Mouse (Mus musculus) limb, embryonic 14.5 days (tissue): ENCODE measurements around the gene Lsm14a. TPM values are rescaled to one million over a fixed set of nuclear protein-coding genes. Genes with fewer than 3 reads are reported as not detected.

Experiments
- ATAC-seq: fragments of 200-750 bp; cut with Nextera tagmentation; 2 replicates; pipeline ENCODE4 v1.8.0; 2017; ENCODE audit warnings: low read depth, moderate number of reproducible peaks, moderate TSS enrichment; ENCODE audit not compliant: low FRiP score
- DNase-seq: peaks from one replicate; pipeline ENCODE4 v3.0.0-alpha.2; 2015; ENCODE audit warnings: low spot score
- H3K27ac ChIP-seq: fragments of 300-500 bp; sonication (generic); replicated peaks from 2 replicates; pipeline ENCODE4 v1.5.1; 2014; ENCODE audit warnings: low read depth, mild to moderate bottlenecking, low read length, moderate library complexity, mixed read lengths
- H3K27me3 ChIP-seq: fragments of 300-500 bp; sonication (generic); 2 replicates; pipeline ENCODE4 v1.6.1; 2014; ENCODE audit warnings: low read length, mixed read lengths; ENCODE audit not compliant: control insufficient read depth, insufficient read depth
- H3K36me3 ChIP-seq: fragments of 300-500 bp; sonication (generic); 2 replicates; pipeline ENCODE4 v1.6.1; 2014; ENCODE audit warnings: mild to moderate bottlenecking, low read length, moderate library complexity, mixed read lengths; ENCODE audit not compliant: control insufficient read depth, insufficient read depth
- H3K4me1 ChIP-seq: fragments of 300-500 bp; sonication (generic); 2 replicates; pipeline ENCODE4 v1.6.1; 2014; ENCODE audit warnings: antibody characterized with exemption, low read length, mixed read lengths; ENCODE audit not compliant: control insufficient read depth, insufficient read depth
- H3K4me2 ChIP-seq: fragments of 300-500 bp; sonication (generic); replicated peaks from 2 replicates; pipeline ENCODE4 v1.6.1; 2014; ENCODE audit warnings: low read depth, mild to moderate bottlenecking, low read length, moderate library complexity; ENCODE audit not compliant: severe bottlenecking
- H3K4me3 ChIP-seq: fragments of 300-500 bp; sonication (generic); replicated peaks from 2 replicates; pipeline ENCODE4 v1.5.1; 2014; ENCODE audit warnings: low read length
- H3K9ac ChIP-seq: fragments of 300-500 bp; sonication (generic); 2 replicates; pipeline ENCODE4 v1.6.1; 2014; ENCODE audit warnings: mild to moderate bottlenecking, low read depth, low read length, moderate library complexity; ENCODE audit not compliant: severe bottlenecking
- H3K9me3 ChIP-seq: fragments of 300-500 bp; sonication (generic); 2 replicates; pipeline ENCODE4 v1.6.1; 2016; ENCODE audit warnings: low read length; ENCODE audit not compliant: control insufficient read depth
- POLR2A ChIP-seq: fragments of 200-500 bp; IDR thresholded peaks from 2 replicates; pipeline ENCODE4 v1.8.0; 2012; ENCODE audit warnings: inconsistent platforms, mild to moderate bottlenecking, moderate library complexity, borderline replicate concordance; ENCODE audit not compliant: insufficient read depth, insufficient read length; ENCODE audit errors: extremely low read depth
- WGBS: fragments of 180-500 bp; shearing (Covaris S2); extraction: QIAGEN DNeasy Blood & Tissue Kit; methylation state at CpG from one replicate; pipeline ENCODE4 v1.1.7; 2014; 5-methylcytosine and 5-hydroxymethylcytosine counted together
- polyA plus RNA-seq, 2 experiments: library from polyadenylated mRNA; depleted of rRNA in 1 of 2; stranded (reverse) in 1 of 2; unstranded in 1 of 2; fragments of >200 nt; fragmentation: Nextera tagmentation in 1 of 2; extraction: Ambion mirVana in 1 of 2; gene quantifications; 2 replicates each; pipeline versions ENCODE4 v1.2.1 to v1.2.3; 2012 to 2014

Lsm14a gene
- polyA plus RNA-seq, 2 experiments: 65.8 to 87.0 TPM

DNA sequence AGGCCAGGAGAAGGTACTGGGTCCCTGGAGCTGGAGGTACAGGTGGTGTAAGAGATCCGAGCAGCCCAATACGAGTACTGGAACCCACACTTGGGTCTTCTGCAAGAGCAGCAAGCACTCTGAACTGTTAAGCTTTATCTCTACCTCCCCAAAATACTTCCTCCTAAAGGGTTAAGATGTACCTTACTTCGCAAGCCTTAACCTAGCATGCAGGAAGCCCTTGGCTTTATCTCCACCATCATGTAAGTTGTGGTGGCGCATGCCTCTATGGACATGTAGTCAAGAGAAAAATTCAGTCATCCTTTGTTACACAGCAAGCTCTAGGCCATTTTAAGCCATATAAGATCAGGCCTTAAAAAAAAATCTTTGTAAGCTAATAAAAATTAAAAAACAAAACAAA is 46.6 kb downstream of the Lsm14a start:
- no peaks in the 10 kb centered on the region for H3K4me1 ChIP-seq
- H3K4me2 ChIP-seq: no peak overlapping the region
- no peak overlapping the region for H3K4me3 ChIP-seq
- H3K9ac ChIP-seq: no peak overlapping the region
- ATAC-seq: no peak
- peaks cover 92% of the 10 kb centered on the region for H3K36me3 ChIP-seq
- no peaks in the 10 kb centered on the region for H3K27me3 ChIP-seq
- whole genome bisulfite sequencing: 92% methylated on average over 4 of the region's 4 CpGs
- DNase-seq: no peak
- TF ChIP-seq POLR2A: no peak
- no peaks in the 10 kb centered on the region for H3K9me3 ChIP-seq
- H3K27ac ChIP-seq: no peak overlapping the region

DNA sequence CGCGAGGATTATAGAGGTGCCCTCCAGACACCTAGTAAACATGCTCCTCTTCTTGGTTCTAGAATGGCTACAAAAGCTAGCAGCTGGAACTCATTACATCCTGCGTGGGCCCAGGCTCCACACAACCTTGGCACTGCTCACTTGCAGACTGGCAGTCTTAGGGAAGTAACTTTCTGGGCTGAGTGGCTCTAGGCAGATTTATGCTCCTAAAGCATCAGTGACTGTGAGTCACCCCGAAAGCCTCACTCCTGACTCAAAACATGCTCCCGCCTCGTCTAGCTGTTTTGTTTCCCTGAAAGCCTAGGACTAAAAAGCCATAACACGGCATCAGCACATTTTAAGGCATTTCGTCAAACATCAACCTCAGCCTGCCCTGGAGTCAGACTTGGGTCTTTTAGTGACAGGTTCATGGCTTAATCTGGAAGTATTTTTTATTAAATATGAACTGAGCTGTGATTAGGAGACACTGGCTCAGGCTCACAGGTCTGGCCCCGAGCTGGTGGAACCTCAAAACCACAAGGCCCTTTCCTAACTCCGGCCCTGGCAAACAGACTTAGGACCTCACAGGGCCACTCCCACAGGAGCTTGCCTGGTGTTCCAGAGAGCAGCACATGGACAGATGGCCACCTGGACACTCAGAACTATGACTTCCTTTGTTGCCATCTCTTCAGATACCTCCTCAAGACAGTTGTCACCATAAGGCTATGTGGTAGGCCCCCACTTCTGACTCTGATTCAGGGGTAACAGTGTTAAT is 50.9 kb downstream of the Lsm14a start:
- no peak overlapping the region for H3K9ac ChIP-seq
- peaks cover 67% of the 10 kb centered on the region for H3K36me3 ChIP-seq
- H3K4me2 ChIP-seq: no peak overlapping the region
- DNase-seq (peak; percentile 11), ATAC-seq (no peak)
- no peak for TF ChIP-seq POLR2A
- H3K4me3 ChIP-seq: no peak overlapping the region
- WGBS: 62% methylated on average over 10 of the region's 10 CpGs
- H3K9me3 ChIP-seq: no peaks in the 10 kb centered on the region
- H3K27me3 ChIP-seq: no peaks in the 10 kb centered on the region
- H3K27ac ChIP-seq: no peak overlapping the region
- H3K4me1 ChIP-seq: 0 out of 2 replicates have a peak, but pooled peaks cover 4% of the 10 kb centered on the region

DNA sequence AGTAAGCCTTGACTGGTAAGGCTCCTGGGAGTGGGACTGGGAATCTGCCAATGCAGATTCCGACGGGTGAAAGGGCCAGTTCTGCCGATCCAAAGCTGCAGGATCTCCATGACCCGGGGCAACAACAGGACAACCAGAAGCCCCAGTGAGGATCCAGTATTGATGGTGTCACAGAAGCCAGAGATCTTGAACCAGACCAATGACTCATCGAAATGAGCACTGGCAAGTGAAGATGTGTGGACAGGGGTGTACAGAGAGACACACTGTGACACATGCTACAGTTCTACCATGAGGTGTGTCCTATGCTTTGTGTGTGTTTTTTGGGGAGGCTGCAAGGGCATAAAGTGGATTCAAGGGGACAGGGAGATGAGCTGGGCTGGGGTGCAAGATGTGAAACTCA is 52.3 kb downstream of the Lsm14a start:
- WGBS: 84% methylated on average over 5 of the region's 5 CpGs
- ATAC-seq: no peak
- H3K36me3 ChIP-seq: peaks cover 56% of the 10 kb centered on the region

GRCm38 (mm10) chr7:34339164-34339489 is 54.0 kb downstream of the Lsm14a start:
- H3K27ac ChIP-seq: peak overlapping the region; percentile 46; the same call in 1 of the 2 replicates
- ATAC-seq: peak; percentile 48

More for the DNA sequence above, 52.3 kb downstream of the Lsm14a start:
- Histone ChIP-seq H3K4me3 (no peak overlapping the region), H3K9ac (no peak overlapping the region), H3K9me3 (no peaks in the 10 kb centered on the region), H3K4me1 (0 out of 2 replicates have a peak, but pooled peaks cover 4% of the 10 kb centered on the region), H3K27ac (no peak overlapping the region), H3K4me2 (no peak overlapping the region), H3K27me3 (no peaks in the 10 kb centered on the region)
- DNase-seq: no peak
- TF ChIP-seq POLR2A: no peak

DNA sequence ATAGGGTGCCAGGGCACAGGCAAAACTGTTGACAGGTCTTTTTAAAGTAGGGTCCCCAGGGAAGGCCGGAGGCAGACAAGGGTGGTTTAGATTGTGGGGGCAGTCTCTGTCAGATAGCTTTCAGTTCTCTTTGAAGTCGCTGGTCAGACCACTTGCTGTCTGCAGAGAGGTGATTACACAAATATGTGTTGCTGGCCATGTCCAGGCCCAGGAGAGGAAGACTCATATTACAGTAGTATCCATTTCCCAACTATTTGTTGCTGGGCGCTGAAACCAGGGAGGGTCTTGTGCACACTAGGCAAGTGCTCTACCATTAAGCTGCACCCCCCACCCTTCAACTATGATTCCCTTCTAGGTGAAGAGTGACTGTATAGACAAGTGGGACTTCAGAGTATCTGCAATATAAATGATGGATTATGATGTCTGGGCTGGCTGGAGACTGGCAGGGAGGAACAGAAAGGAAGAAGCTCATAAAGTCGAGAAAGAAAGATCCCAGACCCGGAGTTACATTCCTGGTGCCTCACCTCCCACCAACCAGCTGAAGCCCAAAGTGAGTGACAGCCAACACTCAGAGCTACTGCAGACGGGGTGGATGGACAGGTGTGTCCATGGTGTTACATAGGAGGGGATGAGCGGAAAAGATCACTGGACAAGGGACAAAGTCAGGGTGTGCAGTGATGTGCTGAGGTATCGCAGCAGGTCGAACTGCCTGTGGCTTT is 54.5 kb downstream of the Lsm14a start:
- H3K36me3 ChIP-seq: peaks cover 36% of the 10 kb centered on the region
- H3K9me3 ChIP-seq: no peaks in the 10 kb centered on the region
- no peak overlapping the region for H3K4me3 ChIP-seq
- no peak overlapping the region for H3K9ac ChIP-seq
- H3K27me3 ChIP-seq: no peaks in the 10 kb centered on the region
- no peak for TF ChIP-seq POLR2A
- ATAC-seq (peak; percentile 28), DNase-seq (no peak)
- H3K4me1 ChIP-seq: 0 out of 2 replicates have a peak, but pooled peaks cover 4% of the 10 kb centered on the region
- peak overlapping the region; percentile 46; the same call in 1 of the 2 replicates for H3K27ac ChIP-seq
- 44% methylated on average over 9 of the region's 9 CpGs for WGBS
- H3K4me2 ChIP-seq: no peak overlapping the region

More at GRCm38 (mm10) chr7:34339164-34339489, 54.0 kb downstream of the Lsm14a start:
- no peak for DNase-seq
- H3K27me3 ChIP-seq: no peaks in the 10 kb centered on the region
- TF ChIP-seq POLR2A: no peak
- no peaks in the 10 kb centered on the region for H3K9me3 ChIP-seq
- H3K9ac ChIP-seq: no peak overlapping the region
- 0 out of 2 replicates have a peak, but pooled peaks cover 4% of the 10 kb centered on the region for H3K4me1 ChIP-seq
- H3K4me2 ChIP-seq: no peak overlapping the region
- WGBS: 62% methylated on average over 5 of the region's 5 CpGs
- H3K4me3 ChIP-seq: no peak overlapping the region
- peaks cover 42% of the 10 kb centered on the region for H3K36me3 ChIP-seq
